Mouse (Mus musculus): ENCODE measurements at regions not wholly inside any gene's neighbourhood (a gene's known extent, or its start where the extent isn't known, plus 50 kb on each side); places are given as distances from the start of the nearest gene placed in this dataset.

DNA sequence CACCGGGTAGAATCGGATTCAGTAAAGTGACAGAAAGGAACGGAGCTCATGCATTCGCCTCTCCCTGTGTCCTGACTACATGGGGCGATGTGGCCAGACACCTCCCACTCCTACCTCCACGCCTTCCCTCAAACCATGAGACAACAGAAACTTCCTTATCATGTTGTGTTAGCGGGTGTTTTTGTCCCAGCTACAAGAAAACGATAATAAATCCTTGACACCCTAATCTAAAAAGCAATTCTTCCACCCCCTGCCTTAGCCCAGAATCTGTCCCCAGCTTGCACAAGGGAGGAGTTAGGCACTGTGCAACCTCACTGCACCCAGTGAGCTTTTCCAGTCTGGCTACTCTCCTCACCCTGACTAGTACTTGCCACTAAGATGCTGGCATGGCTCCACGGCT is 72.9 kb upstream of the Atl2 start:
- TF ChIP-seq GATA1 (IDR thresholded peaks at IDR 0.05; ENCODE audit: low read length) (no peak), TAL1 (IDR thresholded peaks at IDR 0.05; ENCODE audit: low read length) (no peak)

All from erythroblast, embryonic 14.5 days (primary cell).